In genomic region chr2:92717706-92718105, GRCm38 (mm10) we compare ENCODE assay signal across 35 mouse cellular contexts.
"Had no signal": no experiment of that assay in that cellular context is flagged by ENCODE, and none has a peak within 500 bp of the region (broad histone marks: within the 10 kb centered on the region; RNA-seq: fewer than 3 reads in every experiment).

No protein-coding gene starts in this region.

- H3K27ac ChIP-seq: heart, embryonic 10.5 days; heart, embryonic 13.5 days; heart, embryonic 15.5 days; hindbrain, embryonic 10.5 days; hindbrain, embryonic 12.5 days; hindbrain, embryonic 13.5 days; hindbrain, embryonic 14.5 days; hindbrain, embryonic 15.5 days; hindbrain, postnatal 0 days; intestine, embryonic 15.5 days; kidney, embryonic 15.5 days; kidney, postnatal 0 days; layer of hippocampus, adult 2 months had no signal

- H3K4me2 ChIP-seq: heart, embryonic 11.5 days; heart, embryonic 12.5 days; heart, embryonic 13.5 days; heart, embryonic 15.5 days; hindbrain, embryonic 12.5 days; hindbrain, embryonic 13.5 days; hindbrain, embryonic 14.5 days; hindbrain, embryonic 15.5 days; intestine, embryonic 15.5 days; kidney, embryonic 15.5 days had no signal

- DNase-seq: heart, postnatal 10 days; heart, postnatal 14 days; heart, postnatal 36 days; heart, postnatal 4 days; kidney, adult 11 months; kidney, adult 18-20 months; kidney, adult 2 months; kidney, adult 8-10 months; kidney, adult 9 months; kidney, postnatal 10 days; kidney, postnatal 14 days; kidney, postnatal 25 days; kidney, postnatal 36 days; kidney, postnatal 4 days; layer of hippocampus, adult 9-11 months; layer of hippocampus, postnatal 36 days had no signal

- H3K9me3 ChIP-seq: heart, embryonic 10.5 days; hindbrain, embryonic 10.5 days; hindbrain, embryonic 12.5 days; hindbrain, embryonic 13.5 days; hindbrain, embryonic 15.5 days; intestine, embryonic 15.5 days; kidney, embryonic 15.5 days had no signal

- ATAC-seq: hindbrain, embryonic 16.5 days; hindbrain, postnatal 0 days; inflammation-experienced regulatory T-cells, adult 6 months; intestine, embryonic 15.5 days; intestine, embryonic 16.5 days; intestine, postnatal 0 days had no signal

- H3K36me3 ChIP-seq: heart, embryonic 10.5 days; heart, embryonic 12.5 days; heart, embryonic 13.5 days; heart, embryonic 15.5 days; hindbrain, embryonic 10.5 days; hindbrain, embryonic 12.5 days; hindbrain, embryonic 13.5 days; hindbrain, embryonic 15.5 days; intestine, embryonic 15.5 days; kidney, embryonic 15.5 days had no signal

- H3K9ac ChIP-seq: heart, embryonic 12.5 days; heart, embryonic 13.5 days; heart, embryonic 15.5 days; hindbrain, embryonic 12.5 days; hindbrain, embryonic 13.5 days; hindbrain, embryonic 14.5 days; hindbrain, embryonic 15.5 days; intestine, embryonic 15.5 days; kidney, embryonic 15.5 days had no signal

- H3K4me3 ChIP-seq: heart, embryonic 10.5 days; heart, embryonic 12.5 days; heart, embryonic 13.5 days; heart, embryonic 15.5 days; hindbrain, embryonic 10.5 days; hindbrain, embryonic 12.5 days; hindbrain, embryonic 13.5 days; hindbrain, embryonic 15.5 days; intestine, embryonic 15.5 days; kidney, embryonic 15.5 days; layer of hippocampus, adult 2 months had no signal

- H3K27me3 ChIP-seq: heart, embryonic 12.5 days; heart, embryonic 13.5 days; heart, embryonic 15.5 days; hindbrain, embryonic 12.5 days; hindbrain, embryonic 13.5 days; hindbrain, embryonic 15.5 days; intestine, embryonic 15.5 days had no signal

- H3K4me1 ChIP-seq: heart, embryonic 12.5 days; heart, embryonic 13.5 days; heart, embryonic 15.5 days; intestine, embryonic 15.5 days; kidney, embryonic 15.5 days had no signal
